Mouse (Mus musculus) thymus, postnatal 25 days (tissue): ENCODE data around the gene Rd3l.
A peak's percentile ranks its signal among the peaks of the same experiment; 100 is the strongest.

Source experiments
- DNase-seq: peaks from one replicate; pipeline ENCODE4 v3.0.0; 2022

The Rd3l gene

GRCm38 (mm10) chr12:111980887-111981367, at the start of gene Rd3l:
Gene Rd3l (minus strand): TSS chr12:111981317.
- no peak for DNase-seq

GRCm38 (mm10) chr12:112027408-112027807, 46.3 kb upstream of the Rd3l start:
- no peak for DNase-seq

- no peak for DNase-seq
Measured at GRCm38 (mm10) chr12:112025907-112026645, 45.0 kb upstream of the Rd3l start.

GRCm38 (mm10) chr12:112025457-112025856, 44.3 kb upstream of the Rd3l start:
- DNase-seq = no peak

GRCm38 (mm10) chr12:112024581-112025310, 43.6 kb upstream of the Rd3l start:
- no peak for DNase-seq

GRCm38 (mm10) chr12:112023306-112023705, 42.2 kb upstream of the Rd3l start:
- DNase-seq = no peak

GRCm38 (mm10) chr12:112016346-112016745, 35.2 kb upstream of the Rd3l start:
- no peak for DNase-seq

- DNase-seq = no peak
Measured at GRCm38 (mm10) chr12:112013271-112013801, 32.2 kb upstream of the Rd3l start.

- no peak for DNase-seq
Measured at GRCm38 (mm10) chr12:112012511-112013270, 31.6 kb upstream of the Rd3l start.

GRCm38 (mm10) chr12:112001223-112001622, 20.1 kb upstream of the Rd3l start:
- peak; percentile 58 for DNase-seq

- no peak for DNase-seq
Measured at GRCm38 (mm10) chr12:111999735-112000134, 18.6 kb upstream of the Rd3l start.

GRCm38 (mm10) chr12:111995161-111995560, 14.0 kb upstream of the Rd3l start:
- DNase-seq = no peak

- DNase-seq = no peak
Measured at GRCm38 (mm10) chr12:111992626-111993025, 11.5 kb upstream of the Rd3l start.

- DNase-seq = no peak
Measured at GRCm38 (mm10) chr12:111986756-111987155, 5.6 kb upstream of the Rd3l start.

GRCm38 (mm10) chr12:111983165-111983564, 2.0 kb upstream of the Rd3l start:
- DNase-seq = no peak

GRCm38 (mm10) chr12:111981831-111982230, 714 bp upstream of the Rd3l start:
- no peak for DNase-seq

- no peak for DNase-seq
Measured at GRCm38 (mm10) chr12:111978274-111978673, 2.8 kb downstream of the Rd3l start.

- DNase-seq = no peak
Measured at GRCm38 (mm10) chr12:111977138-111977537, 4.0 kb downstream of the Rd3l start.

GRCm38 (mm10) chr12:111974578-111974977, 6.5 kb downstream of the Rd3l start:
- no peak for DNase-seq

GRCm38 (mm10) chr12:111972504-111972903, 8.6 kb downstream of the Rd3l start:
- no peak for DNase-seq

- no peak for DNase-seq
Measured at GRCm38 (mm10) chr12:111971231-111971686, 9.9 kb downstream of the Rd3l start, which contains the start of gene Tdrd9. Gene Tdrd9 (plus strand): TSS chr12:111971559.

GRCm38 (mm10) chr12:111970085-111970484, 11.0 kb downstream of the Rd3l start:
- DNase-seq = no peak

- DNase-seq = peak; percentile 95
Measured at GRCm38 (mm10) chr12:111966683-111967173, 14.4 kb downstream of the Rd3l start, which contains the start of gene Atp5mpl. Gene Atp5mpl (minus strand): TSS chr12:111966977.
